Mouse (Mus musculus): ENCODE measurements around the gene Synpo2l. TPM values are rescaled to one million over a fixed set of nuclear protein-coding genes. Genes with fewer than 3 reads are reported as not detected.
"Not testable (repeated sequence)": the region's sequence is repeated elsewhere in the genome, so short reads cannot be mapped to it uniquely, and the experiment has no call there.

The Synpo2l gene
- total RNA-seq, 2 experiments from 2014 or later = 0.15 to 0.23 TPM

GRCm38 (mm10) chr14:20651722-20652256 lies 16.4 kb downstream of the Synpo2l start:
- DNase-seq (ENCODE audit: low spot score in 2 of 2) = no peak
- no peak for TF ChIP-seq CTCF (conservative IDR thresholded peaks at IDR 0.05)
- Histone ChIP-seq H3K4me3 (no peak overlapping the region), H3K27ac (no peak overlapping the region)

GRCm38 (mm10) chr14:20651000-20651399 lies 17.2 kb downstream of the Synpo2l start:
- TF ChIP-seq CTCF (conservative IDR thresholded peaks at IDR 0.05) = no peak
- Histone ChIP-seq H3K27ac (no peak overlapping the region), H3K4me3 (no peak overlapping the region)
- no peak for DNase-seq (ENCODE audit: low spot score in 2 of 2)

DNA sequence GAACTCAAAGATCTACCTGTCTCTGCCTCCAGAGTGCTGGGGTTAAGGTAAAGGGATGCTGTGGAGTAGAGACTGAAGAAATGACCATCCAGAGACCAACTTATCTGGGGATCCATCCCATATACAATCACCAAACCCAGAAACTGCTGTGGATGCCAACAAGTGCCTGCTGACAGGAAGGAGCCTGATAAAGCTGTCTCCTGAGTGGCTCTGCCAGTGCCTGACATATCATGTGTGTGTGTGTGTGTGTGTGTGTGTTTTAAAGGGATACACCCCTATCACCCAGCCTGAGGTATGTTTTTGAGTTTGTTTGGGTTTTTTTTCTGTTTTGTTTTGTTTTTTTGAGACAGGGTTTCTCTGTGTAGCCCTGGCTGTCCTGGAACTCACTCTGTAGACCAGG lies 21.8 kb downstream of the Synpo2l start:
- DNase-seq (ENCODE audit: low spot score in 2 of 2) = no peak
- TF ChIP-seq CTCF (conservative IDR thresholded peaks at IDR 0.05) = no peak
- no peak overlapping the region for H3K4me3 ChIP-seq

GRCm38 (mm10) chr14:20645547-20645946 lies 22.6 kb downstream of the Synpo2l start:
- DNase-seq (ENCODE audit: low spot score in 2 of 2) = no peak
- H3K27ac ChIP-seq = no peak overlapping the region
- no peak overlapping the region for H3K4me3 ChIP-seq
- TF ChIP-seq CTCF (conservative IDR thresholded peaks at IDR 0.05) = peak; percentile 43

More for the DNA sequence above, 21.8 kb downstream of the Synpo2l start:
- no peak overlapping the region for H3K27ac ChIP-seq

DNA sequence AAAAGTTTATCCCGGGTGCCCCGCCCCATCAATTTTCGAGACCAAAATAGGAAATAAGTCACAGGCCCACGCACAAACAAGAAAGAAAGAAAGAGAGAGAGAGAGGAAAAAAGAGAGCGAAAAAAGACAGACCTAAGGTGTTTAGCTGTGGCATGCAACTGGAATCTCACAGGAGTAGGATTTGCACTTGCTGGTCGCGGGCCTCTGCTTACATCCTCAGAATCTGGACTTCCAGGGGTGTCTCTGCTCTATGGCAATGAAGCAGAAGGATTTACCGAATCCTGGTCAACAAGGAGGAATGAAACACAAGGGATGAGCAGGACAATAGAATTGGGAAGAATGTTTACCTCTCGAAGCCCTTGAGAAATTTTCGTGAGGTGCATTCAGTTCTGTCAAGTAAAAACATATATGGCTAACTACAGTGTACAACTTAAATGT lies 26.7 kb downstream of the Synpo2l start:
- H3K27ac ChIP-seq = peak overlapping the region; percentile 99
- TF ChIP-seq CTCF (conservative IDR thresholded peaks at IDR 0.05) = no peak

GRCm38 (mm10) chr14:20640644-20641437 lies 27.3 kb downstream of the Synpo2l start, which contains the start of gene Usp54:
Gene Usp54 (minus strand): TSS chr14:20641063.
- peak; percentile 97 to 99 for DNase-seq (ENCODE audit: low spot score in 2 of 2)
- no peak for TF ChIP-seq CTCF (conservative IDR thresholded peaks at IDR 0.05)
- peak within 1 kb of the TSS; percentile 76 for H3K4me3 ChIP-seq
- peak within 1 kb of the TSS; percentile 99 for H3K27ac ChIP-seq

More for the DNA sequence above, 26.7 kb downstream of the Synpo2l start:
- H3K4me3 ChIP-seq = peak overlapping the region; percentile 76
- no peak for DNase-seq (ENCODE audit: low spot score in 2 of 2)

- no peak for TF ChIP-seq CTCF (conservative IDR thresholded peaks at IDR 0.05)
- Histone ChIP-seq H3K4me3 (peak overlapping the region; percentile 76), H3K27ac (peak overlapping the region; percentile 99)
- DNase-seq (ENCODE audit: low spot score in 2 of 2) = no peak
These were observed 28.1 kb downstream of the Synpo2l start for GRCm38 (mm10) chr14:20639918-20640619.

GRCm38 (mm10) chr14:20638702-20639101 lies 29.5 kb downstream of the Synpo2l start:
- no peak overlapping the region for H3K4me3 ChIP-seq
- TF ChIP-seq CTCF (conservative IDR thresholded peaks at IDR 0.05) = no peak
- no peak for DNase-seq (ENCODE audit: low spot score in 2 of 2)
- H3K27ac ChIP-seq = no peak overlapping the region

GRCm38 (mm10) chr14:20637818-20638574 lies 30.2 kb downstream of the Synpo2l start:
- TF ChIP-seq CTCF (conservative IDR thresholded peaks at IDR 0.05) = no peak
- H3K4me3 ChIP-seq = no peak overlapping the region
- H3K27ac ChIP-seq = no peak overlapping the region
- no peak for DNase-seq (ENCODE audit: low spot score in 2 of 2)

DNA sequence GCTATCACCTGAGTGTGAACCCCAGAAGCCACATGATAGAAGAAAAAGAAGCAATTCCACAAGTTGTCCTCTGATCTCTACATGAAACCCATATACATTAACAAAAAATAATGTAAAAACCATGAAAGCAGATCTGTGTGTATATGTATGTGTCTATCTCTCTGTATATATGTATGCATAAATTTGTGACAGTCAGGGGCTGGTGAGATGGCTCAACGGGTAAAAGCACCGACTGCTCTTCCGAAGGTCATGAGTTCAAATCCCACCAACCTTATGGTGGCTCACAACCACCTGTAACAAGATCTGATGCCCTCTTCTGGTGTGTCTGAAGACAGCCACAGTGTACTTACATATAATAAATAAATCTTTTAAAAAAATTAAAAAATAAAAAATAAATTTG lies 31.2 kb downstream of the Synpo2l start:
- DNase-seq (ENCODE audit: low spot score in 2 of 2); H3K27ac ChIP-seq; H3K4me3 ChIP-seq: not testable (repeated sequence)
- peak; percentile 37 for TF ChIP-seq CTCF (conservative IDR thresholded peaks at IDR 0.05)

DNA sequence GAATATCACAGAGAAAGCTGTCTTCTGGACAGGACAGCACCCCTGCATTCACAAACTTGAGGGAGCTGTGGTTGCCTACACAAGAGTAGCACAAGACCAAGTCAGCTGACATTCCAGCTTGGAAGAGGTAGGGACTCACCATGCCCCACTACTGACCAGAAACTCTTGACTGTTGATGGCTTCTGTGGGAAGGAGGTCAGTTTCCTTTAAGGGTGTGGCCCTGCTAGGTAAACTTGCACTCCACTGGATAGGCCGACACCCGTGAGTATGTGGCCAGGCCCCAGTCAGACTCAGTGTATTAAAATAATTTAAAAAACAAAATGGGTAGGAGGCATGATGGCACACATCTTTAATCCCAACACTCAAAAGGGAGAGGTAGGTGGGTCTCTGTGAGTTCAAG lies 32.6 kb downstream of the Synpo2l start:
- Histone ChIP-seq H3K4me3 (no peak overlapping the region), H3K27ac (no peak overlapping the region)
- TF ChIP-seq CTCF (conservative IDR thresholded peaks at IDR 0.05) = no peak
- no peak for DNase-seq (ENCODE audit: low spot score in 2 of 2)

- H3K27ac ChIP-seq = no peak overlapping the region
- TF ChIP-seq CTCF (conservative IDR thresholded peaks at IDR 0.05) = no peak
- DNase-seq (ENCODE audit: low spot score in 2 of 2) = no peak
These were observed 36.9 kb downstream of the Synpo2l start for GRCm38 (mm10) chr14:20631253-20631652.

More at GRCm38 (mm10) chr14:20631253-20631652, 36.9 kb downstream of the Synpo2l start:
- no peak overlapping the region for H3K4me3 ChIP-seq
